Mouse (Mus musculus): ENCODE measurements around the gene Wfdc21.
A peak's percentile ranks its signal among the peaks of the same experiment; 100 is the strongest.

Wfdc21 gene

GRCm38 (mm10) chr11:83802166-83802565 lies 55.4 kb downstream of the Wfdc21 start:
- peak; percentile 34 for DNase-seq (ENCODE audit: low spot score)

Measured in urinary bladder, postnatal 25 days (tissue).